Comparison of ENCODE assay signal across 25 mouse cellular contexts in the genomic region with DNA sequence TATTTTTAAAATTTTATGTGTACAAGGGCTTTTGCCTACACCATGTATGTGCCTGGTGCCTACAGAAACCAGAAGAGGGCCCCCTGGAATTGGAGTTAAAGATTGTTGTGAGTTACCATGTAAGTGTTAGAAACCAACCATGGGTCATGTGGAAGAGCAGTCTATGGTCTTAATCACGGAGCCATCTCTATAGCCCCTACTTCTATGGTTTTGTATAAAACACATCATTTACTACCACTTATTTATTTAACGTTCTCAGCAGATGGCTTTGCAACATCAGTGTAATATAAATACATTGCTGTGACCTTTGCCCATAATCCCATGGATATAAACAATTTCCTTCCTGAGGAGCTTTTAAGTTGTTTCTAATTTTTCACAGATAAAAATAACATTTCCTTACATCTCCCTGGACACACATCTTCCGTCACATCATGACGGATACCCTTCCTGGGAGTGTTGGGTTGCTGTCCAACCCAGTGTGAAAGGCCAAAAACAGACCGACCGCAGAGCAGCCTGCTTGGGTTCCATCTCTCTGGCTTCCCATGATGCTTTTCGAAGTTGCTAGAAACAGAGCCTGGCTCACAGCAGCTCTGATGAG. TPM values are rescaled to one million over a fixed set of nuclear protein-coding genes. Genes with fewer than 3 reads are reported as not detected.
DNase-seq lines count a peak whose midpoint lies in the region; ATAC-seq and TF ChIP-seq lines count a peak whose summit lies in the region.
"Had no signal": no experiment of that assay in that cellular context is flagged by ENCODE, and none has a peak within 500 bp of the region (broad histone marks: within the 10 kb centered on the region; RNA-seq: fewer than 3 reads in every experiment).

No protein-coding gene starts in this region.

- DNase-seq in heart, embryonic 10.5 days (ENCODE audit: low spot score) = peak; percentile 31
- DNase-seq in heart, postnatal 10 days = no peak
- DNase-seq in lung, embryonic 14.5 days = peak; percentile 95
- no peak for DNase-seq in lung, postnatal 14 days
- DNase-seq in lung, postnatal 0 days (ENCODE audit: low spot score) = peak; percentile 81
- DNase-seq in lung, postnatal 25 days (ENCODE audit: low spot score) = no peak
- peak; percentile 5 for DNase-seq in lung, postnatal 36 days
- DNase-seq in left cerebral cortex, adult 8-10 months (ENCODE audit: low spot score in 2 of 2) = no peak
- DNase-seq: adrenal gland, adult 8-10 months; adrenal gland, postnatal 25 days; cerebellum, adult 18-20 months; cerebellum, adult 9-10 months; cerebellum, postnatal 14 days; forebrain, postnatal 0 days; gastrocnemius, adult 2 months; gastrocnemius, postnatal 14 days; heart, postnatal 14 days; heart, postnatal 4 days had no signal

- WGBS in heart, embryonic 10.5 days = 78% methylated on average over 7 of the region's 7 CpGs
- 34% methylated on average over 7 of the region's 7 CpGs for WGBS in lung, embryonic 14.5 days
- 42% methylated on average over 7 of the region's 7 CpGs for WGBS in lung, postnatal 0 days

- intact Hi-C loops in heart, postnatal 10 days (cut with DNase I) = no loop called here

- no peaks in the 10 kb centered on the region for H3K27me3 ChIP-seq in heart, embryonic 10.5 days (ENCODE audit: insufficient read depth, poor library complexity, severe bottlenecking)
- no peaks in the 10 kb centered on the region for H3K27me3 ChIP-seq in lung, embryonic 14.5 days (ENCODE audit: insufficient read depth, low read length)
- H3K27me3 ChIP-seq in lung, postnatal 0 days (replicated peaks; ENCODE audit: insufficient read depth, low read length) = no peaks in the 10 kb centered on the region
- H3K27me3 ChIP-seq: embryonic facial prominence, embryonic 12.5 days; embryonic facial prominence, embryonic 15.5 days; heart, embryonic 12.5 days; heart, embryonic 15.5 days had no signal

- TF ChIP-seq CTCF in lung, embryonic 14.5 days (IDR thresholded peaks at IDR 0.05; ENCODE audit: low read depth) = peak; percentile 46
- peak; percentile 33 for TF ChIP-seq CTCF in lung, postnatal 0 days (IDR thresholded peaks at IDR 0.05)

- no peaks in the 10 kb centered on the region for H3K9me3 ChIP-seq in heart, embryonic 10.5 days
- no peaks in the 10 kb centered on the region for H3K9me3 ChIP-seq in lung, embryonic 14.5 days (ENCODE audit: low read depth, low read length)
- no peaks in the 10 kb centered on the region for H3K9me3 ChIP-seq in lung, postnatal 0 days (ENCODE audit: low read length)
- H3K9me3 ChIP-seq: embryonic facial prominence, embryonic 12.5 days; embryonic facial prominence, embryonic 15.5 days; heart, embryonic 12.5 days; heart, embryonic 15.5 days had no signal

- H3K36me3 ChIP-seq in heart, embryonic 10.5 days = no peaks in the 10 kb centered on the region
- no peaks in the 10 kb centered on the region for H3K36me3 ChIP-seq in lung, embryonic 14.5 days (ENCODE audit: insufficient read depth)
- no peaks in the 10 kb centered on the region for H3K36me3 ChIP-seq in lung, postnatal 0 days (ENCODE audit: insufficient read depth, low read length)
- H3K36me3 ChIP-seq: embryonic facial prominence, embryonic 12.5 days; embryonic facial prominence, embryonic 15.5 days; heart, embryonic 12.5 days; heart, embryonic 15.5 days had no signal

- peak; percentile 86 for TF ChIP-seq EP300 in lung, postnatal 0 days (IDR thresholded peaks at IDR 0.05)

- no peak overlapping the region for H3K4me2 ChIP-seq in lung, embryonic 14.5 days
- H3K4me2 ChIP-seq in lung, postnatal 0 days (replicated peaks; ENCODE audit: low read depth, low read length) = no peak overlapping the region
- H3K4me2 ChIP-seq: embryonic facial prominence, embryonic 12.5 days; embryonic facial prominence, embryonic 15.5 days; heart, embryonic 12.5 days; heart, embryonic 15.5 days; hindbrain, embryonic 14.5 days had no signal

- H3K4me3 ChIP-seq in heart, embryonic 10.5 days = no peak overlapping the region
- H3K4me3 ChIP-seq in lung, embryonic 14.5 days (ENCODE audit: low read depth, low read length) = no peak overlapping the region
- no peak overlapping the region for H3K4me3 ChIP-seq in lung, postnatal 0 days (ENCODE audit: low read depth, low read length)
- H3K4me3 ChIP-seq: embryonic facial prominence, embryonic 12.5 days; embryonic facial prominence, embryonic 15.5 days; gastrocnemius, adult 2 months; heart, embryonic 12.5 days; heart, embryonic 15.5 days had no signal

- H3K9ac ChIP-seq in lung, embryonic 14.5 days = no peak overlapping the region
- no peak overlapping the region for H3K9ac ChIP-seq in lung, postnatal 0 days (replicated peaks; ENCODE audit: low read depth)
- H3K9ac ChIP-seq: embryonic facial prominence, embryonic 12.5 days; embryonic facial prominence, embryonic 15.5 days; forebrain, postnatal 0 days; heart, embryonic 12.5 days; heart, embryonic 15.5 days; hindbrain, embryonic 14.5 days had no signal

- peak; percentile 95 for ATAC-seq in lung, embryonic 14.5 days (ENCODE audit: insufficient read depth)
- peak; percentile 88 for ATAC-seq in lung, postnatal 0 days
- ATAC-seq: activated CD4-positive, CD25-positive, alpha-beta regulatory T cell, adult 4 months; forebrain, embryonic 14.5 days; forebrain, postnatal 0 days had no signal

- H3K4me1 ChIP-seq in heart, embryonic 10.5 days = no peaks in the 10 kb centered on the region
- H3K4me1 ChIP-seq in lung, embryonic 14.5 days (ENCODE audit: insufficient read depth) = peaks cover 15% of the 10 kb centered on the region
- no peaks in the 10 kb centered on the region for H3K4me1 ChIP-seq in lung, postnatal 0 days (ENCODE audit: insufficient read depth, low read depth, low read length)
- H3K4me1 ChIP-seq: heart, embryonic 12.5 days; heart, embryonic 15.5 days had no signal

- H3K27ac ChIP-seq in heart, embryonic 10.5 days = no peak overlapping the region
- H3K27ac ChIP-seq in lung, embryonic 14.5 days (ENCODE audit: low read depth) = peak overlapping the region; percentile 43; the same call in 1 of the 2 replicates
- no peak overlapping the region for H3K27ac ChIP-seq in lung, postnatal 0 days (ENCODE audit: low read length)
- H3K27ac ChIP-seq: embryonic facial prominence, embryonic 12.5 days; embryonic facial prominence, embryonic 15.5 days; gastrocnemius, adult 2 months; heart, embryonic 15.5 days; hindbrain, embryonic 14.5 days had no signal

RNA-seq across cellular contexts. Expression of gene Adam12, which starts 18.4 kb away (rescaled TPM):
- polyA plus RNA-seq in heart, embryonic 10.5 days (2016; fragmentation: Nextera tagmentation; extraction: Ambion mirVana) = 4.3 and 9.6 TPM in 2 replicates
- total RNA-seq in heart, postnatal 10 days (2021) = 10 to 100 TPM in 1 of 2 experiments, 1 to 10 TPM in 1; 8.1 to 14.0 TPM
- 40.3 and 50.9 TPM in 2 replicates for polyA plus RNA-seq in lung, embryonic 14.5 days (2014; fragmentation: Nextera tagmentation; extraction: Ambion mirVana)
- polyA plus RNA-seq in lung, postnatal 0 days (2015; fragmentation: Nextera tagmentation; extraction: Ambion mirVana) = 2.5 and 2.6 TPM in 2 replicates
- total RNA-seq in left cerebral cortex, adult 8-10 months (2022) = 1 to 10 TPM; 3.1 to 5.6 (median 3.8) TPM

Comparison
In these comparisons a context has a peak if more than half of its experiments do, and no peak if none do; other contexts are left out.
1. DNase-seq: peak in heart, embryonic 10.5 days (single experiment), lung, embryonic 14.5 days (single experiment), lung, postnatal 0 days (single experiment) and lung, postnatal 36 days (single experiment); none in heart, postnatal 10 days (0 of 2), lung, postnatal 14 days (single experiment), lung, postnatal 25 days (single experiment) and left cerebral cortex, adult 8-10 months (0 of 2).